In genomic region chr6:116198173-116198572, GRCm38 (mm10) we compare ENCODE assay signal across 7 mouse cellular contexts. TPM values are rescaled to one million over a fixed set of nuclear protein-coding genes. Genes with fewer than 3 reads are reported as not detected.
A peak's percentile ranks its signal among the peaks of the same experiment; 100 is the strongest.
DNase-seq lines count a peak whose midpoint lies in the region; ATAC-seq and TF ChIP-seq lines count a peak whose summit lies in the region.

No protein-coding gene starts in this region.

- no peaks in the 10 kb centered on the region for H3K9me3 ChIP-seq in kidney, embryonic 15.5 days (replicated peaks)
- no peaks in the 10 kb centered on the region for H3K9me3 ChIP-seq in CH12.LX (replicated peaks; ENCODE audit: low read length)

- in situ Hi-C loops in CH12.LX (cut with MboI; ENCODE audit: low pct_ligation_motif_present, low pct_unique_long_range_greater_than_20kb, low sequenced_read_pairs), result no loop called here

- no peak for TF ChIP-seq EP300 in CH12.LX (IDR thresholded peaks at IDR 0.05; ENCODE audit: low read length)

- peak; percentile 68 for TF ChIP-seq RAD21 in CH12.LX (IDR thresholded peaks at IDR 0.05; ENCODE audit: low read depth, low read length)

- TF ChIP-seq CTCF in CH12.LX (conservative IDR thresholded peaks at IDR 0.05 in 1 of 2, IDR thresholded peaks at IDR 0.05 in 1 of 2; ENCODE audit: low read depth in 2 of 2, low read length in 2 of 2), result peak; percentile 47 to 72; a peak in 3 of 4 replicates

- no peak for TF ChIP-seq POLR2A in CH12.LX (IDR thresholded peaks at IDR 0.05; ENCODE audit: low read depth, low read length)

- H3K9ac ChIP-seq in kidney, embryonic 15.5 days, result no peak overlapping the region
- no peak overlapping the region for H3K9ac ChIP-seq in CH12.LX (ENCODE audit: insufficient read depth, low read depth)

- WGBS in kidney, embryonic 15.5 days, result 39% methylated on average over 3 of the region's 3 CpGs

- H3K4me2 ChIP-seq in kidney, embryonic 15.5 days, result no peak overlapping the region
- H3K4me2 ChIP-seq in CH12.LX (ENCODE audit: insufficient read depth, low read depth, poor library complexity, severe bottlenecking), result peak overlapping the region; percentile 54

- peak; percentile 42 for DNase-seq in kidney, adult 9 months
- DNase-seq in CH12.LX (ENCODE audit: extremely low read depth) (peak; percentile 60), R1 (ENCODE audit: low read depth, low spot score) (peak; percentile 73)
- DNase-seq in thymus, postnatal 25 days, result peak; percentile 24
- DNase-seq in urinary bladder, postnatal 10 days (ENCODE audit: low spot score), result no peak

- H3K36me3 ChIP-seq in kidney, embryonic 15.5 days, result no peaks in the 10 kb centered on the region
- no peaks in the 10 kb centered on the region for H3K36me3 ChIP-seq in CH12.LX (replicated peaks in 1 of 2; ENCODE audit: control insufficient read depth in 1 of 2, insufficient read depth in 1 of 2, low read length in 1 of 2)

- no peak overlapping the region for H3K4me3 ChIP-seq in kidney, embryonic 15.5 days (replicated peaks)
- H3K4me3 ChIP-seq in CH12.LX (replicated peaks in 1 of 3; ENCODE audit: low read depth in 2 of 3, low read length in 2 of 3, poor library complexity in 1 of 3), result no peak overlapping the region

- no peaks in the 10 kb centered on the region for H3K79me2 ChIP-seq in CH12.LX (replicated peaks; ENCODE audit: control insufficient read depth, extremely low read depth, insufficient read depth, poor library complexity, severe bottlenecking)

- peaks cover 7% of the 10 kb centered on the region for H3K4me1 ChIP-seq in kidney, embryonic 15.5 days
- H3K4me1 ChIP-seq in CH12.LX (ENCODE audit: control insufficient read depth in 1 of 2, insufficient read depth in 2 of 2), result peaks cover 4 to 28% of the 10 kb centered on the region in 2 experiments; a peak in 3 of 4 replicates

- no peak overlapping the region for H3K27ac ChIP-seq in kidney, embryonic 15.5 days
- H3K27ac ChIP-seq in CH12.LX (ENCODE audit: insufficient read depth, low read depth), result no peak overlapping the region

- peaks cover 6% of the 10 kb centered on the region; the same call in 1 of the 2 replicates for H3K27me3 ChIP-seq in kidney, embryonic 15.5 days
- H3K27me3 ChIP-seq in CH12.LX (replicated peaks), result no peaks in the 10 kb centered on the region

- dilution Hi-C loops in CH12.LX (cut with MboI; ENCODE audit: extremely low pct_ligation_motif_present, extremely low pct_unique_long_range_greater_than_20kb, low sequenced_read_pairs), result no loop called here

- no peak for ATAC-seq in kidney, embryonic 15.5 days (replicated peaks; ENCODE audit: low FRiP score)
- peak; percentile 47 for ATAC-seq in inflammation-experienced regulatory T-cells, adult 6 months

TF ChIP-seq in CH12.LX, 34 proteins besides CTCF, POLR2A, EP300 and RAD21:
- TF ChIP-seq ZC3H11A (IDR thresholded peaks at IDR 0.05; ENCODE audit: low read depth, low read length), result no peak
- peak; percentile 52 for TF ChIP-seq SMC3 (IDR thresholded peaks at IDR 0.05; ENCODE audit: low read depth, low read length)

RNA-seq across cellular contexts. Expression of gene Tmcc1, which starts 4.9 kb away (rescaled TPM):
- 14.4 and 14.7 TPM in 2 replicates for polyA plus RNA-seq in kidney, embryonic 15.5 days (2015; fragmentation: Nextera tagmentation; extraction: Ambion mirVana)
- total RNA-seq in CH12.LX (2012; rRNA removed) (52.6 and 60.8 TPM in 2 replicates), CH12.LX (2014; rRNA removed) (3.6 and 3.9 TPM in 2 replicates)
- polyA plus RNA-seq in CH12.LX (2012; ENCODE audit: insufficient read length, low read depth), result 3.7 TPM in 2 replicates
- 10 to 100 TPM; 12.9 to 43.8 (median 31.4) TPM for polyA plus RNA-seq in inflammation-experienced regulatory T-cells, adult 6 months (2017; shearing (Covaris generic))

RNA-seq across cellular contexts. Expression of gene Washc2, which starts 9.7 kb away (rescaled TPM):
- 52.2 and 58.1 TPM in 2 replicates for polyA plus RNA-seq in kidney, embryonic 15.5 days (2015; fragmentation: Nextera tagmentation; extraction: Ambion mirVana)
- total RNA-seq in CH12.LX (2012; rRNA removed) (37.4 and 39.6 TPM in 2 replicates), CH12.LX (2014; rRNA removed) (37.3 and 42.6 TPM in 2 replicates)
- polyA plus RNA-seq in CH12.LX (2012; ENCODE audit: insufficient read length, low read depth), result 51.7 and 59.3 TPM in 2 replicates
- 10 to 100 TPM; 32.1 to 46.4 (median 45.6) TPM for polyA plus RNA-seq in inflammation-experienced regulatory T-cells, adult 6 months (2017; shearing (Covaris generic))
